Mouse (Mus musculus): ENCODE measurements around the gene Fcho2. TPM values are rescaled to one million over a fixed set of nuclear protein-coding genes. Genes with fewer than 3 reads are reported as not detected.

Gene Fcho2
- polyA plus RNA-seq, 1 experiment from 2014 or later = 25.4 TPM

DNA sequence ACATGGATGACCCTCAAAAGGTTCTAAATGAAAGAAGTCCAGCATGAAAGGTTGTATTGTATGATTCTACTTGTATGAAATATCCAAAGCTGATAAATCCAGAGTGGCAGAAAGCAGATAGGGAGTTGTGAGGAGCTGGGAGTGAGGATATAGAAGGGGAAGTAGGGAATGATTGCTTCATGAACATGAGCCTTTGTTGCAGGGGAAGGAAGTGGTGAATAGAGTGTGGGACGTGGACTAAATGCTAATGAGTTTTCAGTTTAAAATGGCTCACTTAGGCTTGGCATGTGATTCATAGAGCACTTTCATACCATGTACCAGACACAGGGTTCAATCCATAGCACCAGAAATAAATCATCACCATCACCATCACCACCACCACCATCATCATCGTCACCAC, 131.8 kb downstream of the Fcho2 start:
- Histone ChIP-seq H3K4me3 (no peak overlapping the region), H3K27me3 (ENCODE audit: poor library complexity, severe bottlenecking) (no peaks in the 10 kb centered on the region), H3K27ac (no peak overlapping the region), H3K36me3 (replicated peaks) (no peaks in the 10 kb centered on the region), H3K9me3 (no peaks in the 10 kb centered on the region), H3K4me1 (peaks cover 14% of the 10 kb centered on the region)
- 85% methylated on average over 2 of the region's 2 CpGs for WGBS
- no peak for DNase-seq (ENCODE audit: extremely low spot score, low spot score)

DNA sequence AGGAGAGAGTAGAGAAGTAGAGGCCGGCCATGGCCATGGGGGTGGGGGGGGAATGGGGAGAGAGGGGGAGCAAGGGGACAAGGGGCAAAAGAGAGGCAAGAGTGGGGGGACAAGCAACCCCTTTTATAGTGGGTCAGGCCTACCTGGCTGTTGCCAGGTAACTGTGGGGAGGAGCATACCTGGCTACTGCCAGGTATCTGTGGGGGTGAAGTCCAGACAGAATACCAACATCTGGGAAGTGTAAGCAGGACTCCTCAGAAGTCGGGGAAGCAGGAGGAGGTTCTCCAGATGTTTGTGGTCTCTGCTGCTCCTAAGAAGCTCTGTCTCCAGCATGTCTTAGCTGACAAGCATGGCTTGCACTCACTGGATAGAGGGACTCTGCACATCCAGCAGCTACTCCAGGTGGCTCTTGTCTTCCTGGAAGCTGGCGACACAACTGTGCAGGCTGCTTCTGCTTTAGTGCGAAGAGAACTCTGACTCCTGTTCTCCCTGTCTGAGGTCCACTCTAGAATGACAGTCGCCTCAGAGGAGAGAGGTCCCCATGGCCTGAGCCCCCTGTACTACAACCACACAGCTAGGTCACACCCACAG, 134.7 kb downstream of the Fcho2 start:
- Histone ChIP-seq H3K27me3 (ENCODE audit: poor library complexity, severe bottlenecking) (no peaks in the 10 kb centered on the region), H3K4me1 (peaks cover 14% of the 10 kb centered on the region), H3K27ac (no peak overlapping the region), H3K4me3 (no peak overlapping the region), H3K36me3 (replicated peaks) (no peaks in the 10 kb centered on the region), H3K9me3 (no peaks in the 10 kb centered on the region)
- no peak for DNase-seq (ENCODE audit: extremely low spot score, low spot score)
- 89% methylated on average over 5 of the region's 5 CpGs for WGBS

DNA sequence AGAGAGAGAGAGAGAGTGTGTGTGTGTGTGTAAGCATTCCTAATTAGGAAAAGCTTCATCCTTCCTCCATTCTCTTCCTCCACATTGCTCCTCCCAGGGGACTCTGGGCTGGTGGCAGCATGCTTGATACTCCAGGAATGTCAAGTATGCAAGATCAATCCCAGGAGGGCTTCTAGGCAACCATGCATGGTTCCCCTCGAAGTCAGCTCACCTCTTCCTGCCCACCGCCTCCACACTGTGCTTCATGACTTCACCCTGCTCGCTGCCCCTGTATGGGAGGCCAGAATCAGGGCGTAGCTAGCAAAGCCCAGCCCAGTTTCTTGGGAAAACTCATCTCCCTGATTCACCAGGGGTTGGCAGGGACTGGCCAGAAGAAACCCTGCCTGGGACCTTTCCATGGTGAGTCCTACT, 135.6 kb downstream of the Fcho2 start:
- Histone ChIP-seq H3K36me3 (replicated peaks) (no peaks in the 10 kb centered on the region), H3K4me1 (peaks cover 14% of the 10 kb centered on the region), H3K4me3 (no peak overlapping the region), H3K27me3 (ENCODE audit: poor library complexity, severe bottlenecking) (no peaks in the 10 kb centered on the region), H3K27ac (0 out of 2 replicates have a peak overlapping the region, but pooled peaks have one; percentile 6), H3K9me3 (no peaks in the 10 kb centered on the region)
- 60% methylated on average over 4 of the region's 4 CpGs for WGBS
- DNase-seq (ENCODE audit: extremely low spot score, low spot score) = no peak

DNA sequence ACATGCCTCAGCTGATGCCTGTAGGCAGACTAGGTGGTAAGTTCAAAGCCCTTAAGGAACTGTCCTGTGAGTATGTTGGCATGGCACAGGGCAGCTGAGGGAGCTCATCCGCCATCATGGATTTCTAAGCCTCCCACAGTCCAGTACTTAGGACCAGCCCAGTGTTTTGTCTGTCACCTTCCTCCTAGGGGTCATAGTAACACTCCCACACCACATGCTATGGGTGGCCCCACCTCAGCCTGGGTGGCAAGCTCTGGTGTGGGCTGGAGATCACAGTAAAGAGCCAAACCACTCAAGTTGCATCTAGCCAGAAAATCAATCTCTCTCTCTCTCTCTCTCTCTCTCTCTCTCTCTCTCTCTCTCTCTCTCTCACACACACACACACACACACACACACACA, 136.0 kb downstream of the Fcho2 start:
- no peaks in the 10 kb centered on the region for H3K36me3 ChIP-seq (replicated peaks)
- H3K4me3 ChIP-seq = no peak overlapping the region
- H3K27ac ChIP-seq = no peak overlapping the region
- H3K9me3 ChIP-seq = no peaks in the 10 kb centered on the region
- H3K27me3 ChIP-seq (ENCODE audit: poor library complexity, severe bottlenecking) = no peaks in the 10 kb centered on the region
- no peak for DNase-seq (ENCODE audit: extremely low spot score, low spot score)
- WGBS = 81% methylated on average over 1 of the region's 1 CpGs
- peaks cover 14% of the 10 kb centered on the region for H3K4me1 ChIP-seq

DNA sequence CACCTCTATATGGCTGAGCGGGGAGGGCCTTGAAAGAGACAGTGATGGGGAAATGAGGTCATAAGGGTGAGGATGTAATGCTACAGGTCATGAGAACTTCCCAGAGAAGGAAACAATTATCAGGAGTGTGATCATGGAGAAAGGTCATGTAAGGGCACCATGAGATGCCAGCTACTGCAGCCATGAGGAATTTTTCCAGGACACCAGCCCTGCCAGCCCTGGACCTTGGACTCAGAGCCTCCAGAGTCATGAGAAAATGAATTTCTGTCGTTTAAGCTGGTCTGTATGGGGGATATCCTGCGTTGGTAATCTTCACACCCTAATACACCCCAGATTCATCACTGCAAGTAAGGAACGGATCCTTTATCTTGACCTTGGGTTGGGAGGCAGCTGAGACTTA, 141.3 kb downstream of the Fcho2 start:
- WGBS = 82% methylated on average over 4 of the region's 4 CpGs

More for the DNA sequence above, 141.3 kb downstream of the Fcho2 start:
- no peak for DNase-seq (ENCODE audit: extremely low spot score, low spot score)
- no peak overlapping the region for H3K27ac ChIP-seq
- peaks cover under 1% of the 10 kb centered on the region; the same call in 1 of the 2 replicates for H3K4me1 ChIP-seq
- no peak overlapping the region for H3K4me3 ChIP-seq
- H3K27me3 ChIP-seq (ENCODE audit: poor library complexity, severe bottlenecking) = no peaks in the 10 kb centered on the region
- no peaks in the 10 kb centered on the region for H3K9me3 ChIP-seq
- H3K36me3 ChIP-seq (replicated peaks) = no peaks in the 10 kb centered on the region

Other genes starting within 250 kb of the Fcho2 start
- gene Tmem174, start 178.0 kb downstream of the Fcho2 start, polyA plus RNA-seq (2016; fragmentation: Nextera tagmentation; extraction: Ambion mirVana) = not detected in 2 replicates
- not detected in 2 replicates for gene Tmem171, start 120.6 kb downstream of the Fcho2 start, polyA plus RNA-seq (2016; fragmentation: Nextera tagmentation; extraction: Ambion mirVana)
- gene Tnpo1, start 110.9 kb upstream of the Fcho2 start, polyA plus RNA-seq (2016; fragmentation: Nextera tagmentation; extraction: Ambion mirVana) = 88.7 and 98.5 TPM in 2 replicates
- not detected in 2 replicates for gene 1700024P04Rik, start 169.1 kb upstream of the Fcho2 start, polyA plus RNA-seq (2016; fragmentation: Nextera tagmentation; extraction: Ambion mirVana)